Mouse (Mus musculus): ENCODE measurements around the gene Polr3b. TPM values are rescaled to one million over a fixed set of nuclear protein-coding genes. Genes with fewer than 3 reads are reported as not detected.
A peak's percentile ranks its signal among the peaks of the same experiment; 100 is the strongest.

Polr3b gene
- polyA plus RNA-seq, 1 experiment from 2014 or later: 13.1 TPM

GRCm38 (mm10) chr10:84722711-84723110 lies 100.6 kb downstream of the Polr3b start:
- Histone ChIP-seq H3K4me2 (ENCODE audit: low read length) (no peak overlapping the region), H3K27me3 (replicated peaks; ENCODE audit: control insufficient read depth, insufficient read depth, low read length) (no peaks in the 10 kb centered on the region), H3K9ac (ENCODE audit: low read depth, low read length) (no peak overlapping the region), H3K4me1 (ENCODE audit: control insufficient read depth, insufficient read depth, low read depth, low read length) (no peaks in the 10 kb centered on the region), H3K36me3 (ENCODE audit: control insufficient read depth, insufficient read depth, low read length) (peaks cover 12% of the 10 kb centered on the region), H3K9me3 (ENCODE audit: control insufficient read depth, low read length) (no peaks in the 10 kb centered on the region), H3K27ac (ENCODE audit: low read depth, low read length) (no peak overlapping the region), H3K4me3 (ENCODE audit: low read length) (no peak overlapping the region)
- no peak for ATAC-seq
- WGBS: 55% methylated on average over 12 of the region's 12 CpGs

GRCm38 (mm10) chr10:84727005-84727404 lies 104.9 kb downstream of the Polr3b start:
- Histone ChIP-seq H3K9me3 (ENCODE audit: control insufficient read depth, low read length) (no peaks in the 10 kb centered on the region), H3K9ac (ENCODE audit: low read depth, low read length) (no peak overlapping the region), H3K27me3 (replicated peaks; ENCODE audit: control insufficient read depth, insufficient read depth, low read length) (no peaks in the 10 kb centered on the region), H3K4me1 (ENCODE audit: control insufficient read depth, insufficient read depth, low read depth, low read length) (no peaks in the 10 kb centered on the region), H3K4me2 (ENCODE audit: low read length) (no peak overlapping the region), H3K36me3 (ENCODE audit: control insufficient read depth, insufficient read depth, low read length) (0 out of 2 replicates have a peak, but pooled peaks cover 4% of the 10 kb centered on the region), H3K27ac (ENCODE audit: low read depth, low read length) (no peak overlapping the region), H3K4me3 (ENCODE audit: low read length) (no peak overlapping the region)
- 90% methylated on average over 12 of the region's 12 CpGs for WGBS
- no peak for ATAC-seq

- Histone ChIP-seq H3K4me1 (ENCODE audit: control insufficient read depth, insufficient read depth, low read depth, low read length) (no peaks in the 10 kb centered on the region), H3K4me2 (ENCODE audit: low read length) (no peak overlapping the region), H3K9ac (ENCODE audit: low read depth, low read length) (no peak overlapping the region), H3K4me3 (ENCODE audit: low read length) (no peak overlapping the region), H3K36me3 (ENCODE audit: control insufficient read depth, insufficient read depth, low read length) (0 out of 2 replicates have a peak, but pooled peaks cover 4% of the 10 kb centered on the region), H3K27ac (ENCODE audit: low read depth, low read length) (no peak overlapping the region), H3K9me3 (ENCODE audit: control insufficient read depth, low read length) (no peaks in the 10 kb centered on the region), H3K27me3 (replicated peaks; ENCODE audit: control insufficient read depth, insufficient read depth, low read length) (no peaks in the 10 kb centered on the region)
- no peak for ATAC-seq
- WGBS: 78% methylated on average over 4 of the region's 4 CpGs
These were observed 105.7 kb downstream of the Polr3b start for GRCm38 (mm10) chr10:84727760-84728159.

- no peak overlapping the region for H3K9ac ChIP-seq (ENCODE audit: low read depth, low read length)
- ATAC-seq: no peak
- whole genome bisulfite sequencing: 86% methylated on average over 3 of the region's 3 CpGs
These were observed 108.0 kb downstream of the Polr3b start for GRCm38 (mm10) chr10:84730078-84730477.

GRCm38 (mm10) chr10:84730956-84731355 lies 108.9 kb downstream of the Polr3b start:
- H3K4me1 ChIP-seq (ENCODE audit: control insufficient read depth, insufficient read depth, low read depth, low read length): no peaks in the 10 kb centered on the region
- no peak for ATAC-seq
- no peaks in the 10 kb centered on the region for H3K9me3 ChIP-seq (ENCODE audit: control insufficient read depth, low read length)
- no peaks in the 10 kb centered on the region for H3K27me3 ChIP-seq (replicated peaks; ENCODE audit: control insufficient read depth, insufficient read depth, low read length)
- H3K36me3 ChIP-seq (ENCODE audit: control insufficient read depth, insufficient read depth, low read length): 0 out of 2 replicates have a peak, but pooled peaks cover 4% of the 10 kb centered on the region
- no peak overlapping the region for H3K9ac ChIP-seq (ENCODE audit: low read depth, low read length)
- 92% methylated on average over 9 of the region's 9 CpGs for WGBS
- no peak overlapping the region for H3K4me3 ChIP-seq (ENCODE audit: low read length)
- H3K4me2 ChIP-seq (ENCODE audit: low read length): no peak overlapping the region
- H3K27ac ChIP-seq (ENCODE audit: low read depth, low read length): no peak overlapping the region

More at GRCm38 (mm10) chr10:84730078-84730477, 108.0 kb downstream of the Polr3b start:
- no peaks in the 10 kb centered on the region for H3K27me3 ChIP-seq (replicated peaks; ENCODE audit: control insufficient read depth, insufficient read depth, low read length)
- H3K4me2 ChIP-seq (ENCODE audit: low read length): no peak overlapping the region
- no peaks in the 10 kb centered on the region for H3K4me1 ChIP-seq (ENCODE audit: control insufficient read depth, insufficient read depth, low read depth, low read length)
- 0 out of 2 replicates have a peak, but pooled peaks cover 4% of the 10 kb centered on the region for H3K36me3 ChIP-seq (ENCODE audit: control insufficient read depth, insufficient read depth, low read length)
- no peaks in the 10 kb centered on the region for H3K9me3 ChIP-seq (ENCODE audit: control insufficient read depth, low read length)
- H3K4me3 ChIP-seq (ENCODE audit: low read length): no peak overlapping the region
- H3K27ac ChIP-seq (ENCODE audit: low read depth, low read length): no peak overlapping the region

- Histone ChIP-seq H3K4me2 (ENCODE audit: low read length) (no peak overlapping the region), H3K4me3 (ENCODE audit: low read length) (no peak overlapping the region), H3K27ac (ENCODE audit: low read depth, low read length) (no peak overlapping the region), H3K9ac (ENCODE audit: low read depth, low read length) (no peak overlapping the region), H3K36me3 (ENCODE audit: control insufficient read depth, insufficient read depth, low read length) (no peaks in the 10 kb centered on the region), H3K27me3 (replicated peaks; ENCODE audit: control insufficient read depth, insufficient read depth, low read length) (no peaks in the 10 kb centered on the region), H3K4me1 (ENCODE audit: control insufficient read depth, insufficient read depth, low read depth, low read length) (no peaks in the 10 kb centered on the region), H3K9me3 (ENCODE audit: control insufficient read depth, low read length) (no peaks in the 10 kb centered on the region)
- ATAC-seq: no peak
- WGBS: 58% methylated on average over 6 of the region's 6 CpGs
These were observed 111.4 kb downstream of the Polr3b start for GRCm38 (mm10) chr10:84733511-84733910.

DNA sequence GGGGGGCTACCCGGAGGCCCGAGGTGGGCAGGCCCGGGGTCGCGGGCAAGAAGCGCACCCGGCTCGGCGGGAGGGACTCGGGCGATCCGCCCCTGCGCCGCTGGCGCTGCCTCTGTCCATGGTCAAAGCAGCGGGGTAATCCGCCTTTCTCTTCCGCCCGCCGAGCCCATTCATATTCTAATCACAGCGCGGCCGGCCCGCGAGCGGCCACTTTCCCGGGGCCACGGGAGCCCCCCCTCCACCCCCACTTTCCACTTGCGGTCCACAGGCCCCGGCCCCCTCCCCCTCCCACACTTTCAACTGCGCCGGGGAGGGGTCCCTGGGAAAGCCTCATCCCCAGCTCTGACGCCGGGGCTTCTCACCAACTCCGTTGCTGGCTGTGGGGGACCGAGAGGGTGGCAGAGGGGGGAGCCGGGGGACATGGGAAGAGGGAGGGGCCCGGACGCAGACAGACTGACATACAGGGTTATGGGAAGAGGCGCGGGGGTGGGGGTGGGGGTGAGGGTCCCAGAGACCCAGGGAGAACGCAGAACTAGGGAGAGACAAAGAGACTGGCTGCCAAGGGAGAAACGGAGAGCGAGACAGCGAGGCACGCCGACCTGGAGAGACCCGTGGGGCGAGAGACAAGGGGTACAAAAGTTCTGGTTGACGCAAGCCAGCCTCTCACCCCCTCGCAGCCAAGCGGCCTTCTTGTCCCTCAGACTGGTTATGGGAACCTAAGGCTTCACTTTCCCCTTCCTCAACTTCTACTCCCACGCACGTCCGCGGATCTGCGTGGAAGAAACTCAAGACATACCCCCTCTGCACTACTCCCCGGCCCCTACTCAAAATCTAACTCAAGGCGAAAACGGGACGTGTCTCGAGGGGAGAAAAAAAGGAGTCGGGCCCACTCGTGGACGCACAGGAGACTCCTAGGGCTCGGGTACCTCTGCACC lies 133.0 kb downstream of the Polr3b start:
- peak overlapping the region; percentile 90 for H3K4me2 ChIP-seq (ENCODE audit: low read length)
- no peaks in the 10 kb centered on the region for H3K36me3 ChIP-seq (ENCODE audit: control insufficient read depth, insufficient read depth, low read length)
- peak; percentile 67 for ATAC-seq
- H3K4me3 ChIP-seq (ENCODE audit: low read length): peak overlapping the region; percentile 52
- WGBS: 1% methylated on average over 59 of the region's 66 CpGs
- peaks cover 42% of the 10 kb centered on the region for H3K4me1 ChIP-seq (ENCODE audit: control insufficient read depth, insufficient read depth, low read depth, low read length)
- H3K27ac ChIP-seq (ENCODE audit: low read depth, low read length): peak overlapping the region; percentile 88
- no peaks in the 10 kb centered on the region for H3K9me3 ChIP-seq (ENCODE audit: control insufficient read depth, low read length)
- peak overlapping the region; percentile 66 for H3K9ac ChIP-seq (ENCODE audit: low read depth, low read length)
- H3K27me3 ChIP-seq (replicated peaks; ENCODE audit: control insufficient read depth, insufficient read depth, low read length): peaks cover 7% of the 10 kb centered on the region

- peak; percentile 71 for ATAC-seq
- H3K27ac ChIP-seq (ENCODE audit: low read depth, low read length): peak within 1 kb of the TSS; percentile 88
- no peaks in the 10 kb centered on the region for H3K9me3 ChIP-seq (ENCODE audit: control insufficient read depth, low read length)
- peak within 1 kb of the TSS; percentile 52 for H3K4me3 ChIP-seq (ENCODE audit: low read length)
- WGBS: 1% methylated on average over 24 of the region's 24 CpGs
- H3K4me1 ChIP-seq (ENCODE audit: control insufficient read depth, insufficient read depth, low read depth, low read length): peaks cover 47% of the 10 kb centered on the region
- H3K36me3 ChIP-seq (ENCODE audit: control insufficient read depth, insufficient read depth, low read length): no peaks in the 10 kb centered on the region
- peaks cover 7% of the 10 kb centered on the region for H3K27me3 ChIP-seq (replicated peaks; ENCODE audit: control insufficient read depth, insufficient read depth, low read length)
- peak within 1 kb of the TSS; percentile 90 for H3K4me2 ChIP-seq (ENCODE audit: low read length)
- peak within 1 kb of the TSS; percentile 66 for H3K9ac ChIP-seq (ENCODE audit: low read depth, low read length)
These were observed 133.7 kb downstream of the Polr3b start, which contains the start of gene Rfx4 for GRCm38 (mm10) chr10:84755786-84756203. Gene Rfx4 (plus strand): TSS chr10:84756062.

- peak overlapping the region; percentile 60 for H3K9ac ChIP-seq (ENCODE audit: low read depth, low read length)
- peak overlapping the region; percentile 88 for H3K27ac ChIP-seq (ENCODE audit: low read depth, low read length)
- no peak for ATAC-seq
- no peaks in the 10 kb centered on the region for H3K9me3 ChIP-seq (ENCODE audit: control insufficient read depth, low read length)
- peak overlapping the region; percentile 90 for H3K4me2 ChIP-seq (ENCODE audit: low read length)
- H3K4me1 ChIP-seq (ENCODE audit: control insufficient read depth, insufficient read depth, low read depth, low read length): peaks cover 48% of the 10 kb centered on the region
- WGBS: under 1% methylated on average over 42 of the region's 42 CpGs
- peaks cover 7% of the 10 kb centered on the region for H3K27me3 ChIP-seq (replicated peaks; ENCODE audit: control insufficient read depth, insufficient read depth, low read length)
- H3K36me3 ChIP-seq (ENCODE audit: control insufficient read depth, insufficient read depth, low read length): no peaks in the 10 kb centered on the region
- peak overlapping the region; percentile 52 for H3K4me3 ChIP-seq (ENCODE audit: low read length)
These were observed 134.5 kb downstream of the Polr3b start for GRCm38 (mm10) chr10:84756435-84757095.
